Mouse (Mus musculus) inflammation-experienced regulatory T-cells, adult 16 weeks (primary cell): Measurements from ENCODE around the gene Gm527. TPM values are rescaled to one million over a fixed set of nuclear protein-coding genes. Genes with fewer than 3 reads are reported as not detected.

Source experiments
- polyA plus RNA-seq: library from polyadenylated mRNA; unstranded; fragments of 100-300 nt; shearing (Covaris generic); gene quantifications from one replicate; pipeline ENCODE4 v1.2.1, GENCODE M21; 2017

The Gm527 gene
- polyA plus RNA-seq, result not detected

GRCm38 (mm10) chr12:64917578-64918471 lies at the start of gene Gm527:
Gm527 (plus strand) TSS chr12:64917906.

GRCm38 (mm10) chr12:64965124-64966026 lies 47.7 kb downstream of the Gm527 start, which contains the start of the genes Klhl28 and Togaram1:
Klhl28 (minus strand) TSS chr12:64965534.
Togaram1 (plus strand) TSS chr12:64965804.

Other genes starting within 250 kb of the Gm527 start
- gene Klhl28, start 47.6 kb downstream of the Gm527 start, polyA plus RNA-seq, result 29.4 TPM
- gene Togaram1, start 47.9 kb downstream of the Gm527 start, polyA plus RNA-seq, result 48.6 TPM
- gene Prpf39, start 118.4 kb downstream of the Gm527 start, polyA plus RNA-seq, result 132 TPM
- 251 TPM for gene Fkbp3, start 156.1 kb downstream of the Gm527 start, polyA plus RNA-seq
- 7.8 TPM for gene Fancm, start 157.7 kb downstream of the Gm527 start, polyA plus RNA-seq